Mouse (Mus musculus): Measurements from ENCODE around the gene Arl13b. TPM values are rescaled to one million over a fixed set of nuclear protein-coding genes. Genes with fewer than 3 reads are reported as not detected.

Gene Arl13b
- polyA plus RNA-seq, 1 experiment from 2014 or later: 26.7 TPM

GRCm38 (mm10) chr16:62854191-62855068 is 7.6 kb upstream of the Arl13b start, which contains the start of gene Pros1:
Pros1 (plus strand) TSS chr16:62854307.
- peak; percentile 92 for ATAC-seq (ENCODE audit: insufficient number of reproducible peaks, low FRiP score, low TSS enrichment, low read depth)
- Histone ChIP-seq H3K9ac (peak within 1 kb of the TSS; percentile 83), H3K4me1 (peaks cover 5% of the 10 kb centered on the region; the same call in 1 of the 2 replicates), H3K27ac (replicated peaks) (peak within 1 kb of the TSS; percentile 85), H3K4me3 (replicated peaks) (peak within 1 kb of the TSS; percentile 66), H3K9me3 (replicated peaks) (no peaks in the 10 kb centered on the region), H3K27me3 (no peaks in the 10 kb centered on the region), H3K4me2 (replicated peaks) (peak within 1 kb of the TSS; percentile 74), H3K36me3 (no peaks in the 10 kb centered on the region)
- WGBS: 2% methylated on average over 34 of the region's 42 CpGs

DNA sequence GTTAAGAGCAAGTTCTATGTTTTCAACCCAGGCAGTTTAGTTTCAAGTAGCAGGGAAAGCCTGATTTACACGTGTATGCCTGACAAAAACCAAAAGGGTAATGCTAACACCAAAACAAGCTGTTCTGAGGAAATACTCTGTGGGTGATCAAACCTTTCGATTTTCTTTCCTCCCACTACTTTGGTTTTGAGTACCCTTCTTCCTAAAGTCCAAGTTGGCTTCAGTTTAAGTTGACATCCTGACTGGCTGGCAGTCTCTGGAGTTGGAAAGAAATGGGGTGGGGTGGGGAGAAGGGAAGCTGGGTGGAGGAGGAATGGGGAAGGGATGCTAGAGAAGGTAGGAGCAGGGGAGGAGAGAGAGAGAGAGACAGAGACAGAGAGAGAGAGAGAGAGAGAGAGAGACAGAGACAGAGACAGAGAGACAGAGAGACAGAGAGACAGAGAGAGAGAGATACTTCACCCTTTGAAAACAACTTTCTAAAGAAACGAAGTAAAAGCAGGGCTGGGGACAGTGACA is 6.8 kb upstream of the Arl13b start:
- Histone ChIP-seq H3K4me3 (replicated peaks) (peak overlapping the region; percentile 66), H3K36me3 (no peaks in the 10 kb centered on the region), H3K4me2 (replicated peaks) (peak overlapping the region; percentile 74), H3K9me3 (replicated peaks) (no peaks in the 10 kb centered on the region), H3K27me3 (no peaks in the 10 kb centered on the region), H3K4me1 (peaks cover 5% of the 10 kb centered on the region; the same call in 1 of the 2 replicates), H3K27ac (replicated peaks) (peak overlapping the region; percentile 85), H3K9ac (peak overlapping the region; percentile 83; the same call in 1 of the 2 replicates)
- 18% methylated on average over 3 of the region's 3 CpGs for WGBS
- ATAC-seq (ENCODE audit: insufficient number of reproducible peaks, low FRiP score, low TSS enrichment, low read depth): no peak

GRCm38 (mm10) chr16:62852464-62853252 is 5.8 kb upstream of the Arl13b start:
- WGBS: 75% methylated on average over 3 of the region's 3 CpGs
- Histone ChIP-seq H3K4me2 (replicated peaks) (no peak overlapping the region), H3K4me3 (replicated peaks) (no peak overlapping the region), H3K4me1 (peaks cover 5% of the 10 kb centered on the region; the same call in 1 of the 2 replicates), H3K27ac (replicated peaks) (no peak overlapping the region), H3K27me3 (no peaks in the 10 kb centered on the region), H3K36me3 (no peaks in the 10 kb centered on the region), H3K9me3 (replicated peaks) (no peaks in the 10 kb centered on the region), H3K9ac (no peak overlapping the region)
- no peak for ATAC-seq (ENCODE audit: insufficient number of reproducible peaks, low FRiP score, low TSS enrichment, low read depth)

GRCm38 (mm10) chr16:62845341-62845740 is 1.5 kb downstream of the Arl13b start:
- WGBS: 64% methylated on average over 6 of the region's 6 CpGs
- H3K27ac ChIP-seq (replicated peaks): no peak overlapping the region
- H3K36me3 ChIP-seq: no peaks in the 10 kb centered on the region
- peak overlapping the region; percentile 1; the same call in 1 of the 2 replicates for H3K4me2 ChIP-seq (replicated peaks)
- H3K4me3 ChIP-seq (replicated peaks): peak overlapping the region; percentile 96; the same call in 1 of the 2 replicates
- ATAC-seq (ENCODE audit: insufficient number of reproducible peaks, low FRiP score, low TSS enrichment, low read depth): no peak
- no peak overlapping the region for H3K9ac ChIP-seq
- no peaks in the 10 kb centered on the region for H3K9me3 ChIP-seq (replicated peaks)
- peaks cover 17% of the 10 kb centered on the region for H3K4me1 ChIP-seq
- H3K27me3 ChIP-seq: no peaks in the 10 kb centered on the region

DNA sequence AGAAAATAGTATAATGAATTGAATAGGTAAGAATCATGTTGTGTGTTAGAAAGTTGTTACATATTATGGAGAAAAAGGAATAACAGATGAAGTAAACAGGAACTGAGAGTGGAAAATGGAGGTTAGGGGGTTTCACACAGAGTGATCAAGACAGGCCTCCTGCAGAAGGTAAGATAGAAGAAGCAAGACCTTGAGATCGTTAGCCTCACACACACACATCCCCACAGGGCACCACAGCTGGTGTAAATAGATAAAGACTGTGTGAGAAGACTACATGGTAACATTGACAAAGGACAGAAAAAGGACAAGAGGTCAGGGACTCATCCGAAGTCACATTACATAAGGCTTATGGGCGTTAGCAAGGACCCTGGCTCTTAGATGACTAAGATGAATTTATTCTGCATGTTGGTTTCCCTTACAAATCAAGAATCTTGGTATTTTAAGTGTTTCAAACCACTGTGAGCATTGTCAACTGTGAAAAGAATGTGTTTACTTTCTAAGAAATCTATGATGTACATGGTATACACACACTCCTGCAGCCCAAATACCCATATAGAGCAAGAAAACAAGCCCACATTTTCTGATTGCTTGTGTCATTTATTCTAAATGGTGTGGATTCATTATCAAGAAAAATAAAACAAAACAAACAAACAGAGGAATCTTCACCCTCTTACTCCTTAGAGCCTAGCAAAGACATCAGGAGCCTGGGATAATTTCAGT is 12.7 kb downstream of the Arl13b start:
- no peaks in the 10 kb centered on the region for H3K4me1 ChIP-seq
- H3K4me3 ChIP-seq (replicated peaks): no peak overlapping the region
- no peak for ATAC-seq (ENCODE audit: insufficient number of reproducible peaks, low FRiP score, low TSS enrichment, low read depth)
- no peaks in the 10 kb centered on the region for H3K36me3 ChIP-seq
- no peak overlapping the region for H3K9ac ChIP-seq
- H3K9me3 ChIP-seq (replicated peaks): no peaks in the 10 kb centered on the region
- WGBS: 60% methylated on average over 3 of the region's 3 CpGs
- no peak overlapping the region for H3K27ac ChIP-seq (replicated peaks)
- no peak overlapping the region for H3K4me2 ChIP-seq (replicated peaks)
- no peaks in the 10 kb centered on the region for H3K27me3 ChIP-seq

- no peak overlapping the region for H3K9ac ChIP-seq
- ATAC-seq (ENCODE audit: insufficient number of reproducible peaks, low FRiP score, low TSS enrichment, low read depth): no peak
- WGBS: 17% methylated on average over 4 of the region's 4 CpGs
These were observed 14.4 kb downstream of the Arl13b start for GRCm38 (mm10) chr16:62832481-62832880.

DNA sequence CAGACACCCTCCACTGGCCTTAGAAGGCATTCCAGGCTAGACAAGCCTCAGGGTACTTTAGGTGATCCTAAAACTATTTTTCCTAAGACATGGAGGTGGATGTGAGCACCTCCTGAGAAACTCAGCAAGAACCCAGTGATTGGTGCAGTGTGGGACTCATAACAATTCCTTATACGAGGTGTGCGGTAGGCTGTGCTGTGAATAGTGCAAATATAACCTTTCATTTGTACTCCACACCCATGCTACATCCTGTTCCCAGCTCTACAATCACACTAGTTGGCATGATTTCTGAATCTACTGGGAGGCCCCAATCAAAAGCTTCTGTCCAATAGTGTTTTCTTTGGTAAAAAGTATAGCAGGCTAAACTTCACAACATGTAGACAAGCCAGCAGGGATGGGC is 14.8 kb downstream of the Arl13b start:
- Histone ChIP-seq H3K4me3 (replicated peaks) (no peak overlapping the region), H3K4me1 (no peaks in the 10 kb centered on the region), H3K36me3 (no peaks in the 10 kb centered on the region), H3K9me3 (replicated peaks) (no peaks in the 10 kb centered on the region), H3K27me3 (no peaks in the 10 kb centered on the region), H3K4me2 (replicated peaks) (no peak overlapping the region), H3K27ac (replicated peaks) (no peak overlapping the region), H3K9ac (no peak overlapping the region)
- 81% methylated on average over 2 of the region's 2 CpGs for WGBS
- ATAC-seq (ENCODE audit: insufficient number of reproducible peaks, low FRiP score, low TSS enrichment, low read depth): no peak

More at GRCm38 (mm10) chr16:62832481-62832880, 14.4 kb downstream of the Arl13b start:
- Histone ChIP-seq H3K4me2 (replicated peaks) (no peak overlapping the region), H3K27me3 (no peaks in the 10 kb centered on the region), H3K4me1 (no peaks in the 10 kb centered on the region), H3K36me3 (no peaks in the 10 kb centered on the region), H3K9me3 (replicated peaks) (no peaks in the 10 kb centered on the region), H3K27ac (replicated peaks) (no peak overlapping the region), H3K4me3 (replicated peaks) (no peak overlapping the region)

DNA sequence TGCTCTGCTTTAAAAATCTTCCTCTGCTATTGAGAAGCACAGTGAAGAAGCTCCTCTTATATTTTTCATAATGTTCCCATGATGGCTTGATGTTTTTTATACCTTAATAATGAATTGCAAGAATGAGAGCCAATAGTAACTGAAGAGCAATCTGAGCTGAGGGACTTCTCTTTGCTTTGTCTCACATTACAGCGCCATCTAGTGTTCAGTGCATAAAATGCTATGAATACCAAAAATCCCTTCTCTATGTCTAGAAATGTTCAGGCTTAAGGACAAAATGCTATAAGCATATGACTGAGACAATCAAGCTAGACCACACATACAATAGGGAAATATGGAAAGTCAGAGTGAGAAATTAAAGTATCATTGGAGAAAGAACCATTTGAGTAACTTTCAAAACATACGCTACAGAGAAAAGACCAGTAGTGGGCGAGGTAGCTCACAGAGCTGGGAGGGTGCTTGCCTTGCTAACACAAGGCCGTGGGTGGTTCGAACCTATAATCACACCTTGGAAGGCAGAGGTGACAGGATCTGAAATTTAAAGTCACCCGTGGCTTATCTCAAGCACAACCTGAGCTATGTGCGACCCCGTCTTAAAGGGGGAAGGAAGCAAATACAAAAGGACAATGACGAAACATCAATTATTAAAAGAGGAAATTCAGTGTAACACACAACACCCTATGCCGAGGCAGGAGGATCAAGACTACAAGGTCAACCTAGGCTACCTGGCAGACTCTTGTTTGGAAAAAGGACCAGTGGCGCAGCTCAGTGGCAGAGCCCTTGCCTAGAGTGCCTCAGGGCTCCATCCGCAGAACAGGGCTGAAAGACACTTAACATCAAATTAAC is 20.5 kb downstream of the Arl13b start:
- Histone ChIP-seq H3K9me3 (replicated peaks) (no peaks in the 10 kb centered on the region), H3K4me1 (no peaks in the 10 kb centered on the region), H3K27ac (replicated peaks) (no peak overlapping the region), H3K9ac (no peak overlapping the region), H3K36me3 (0 out of 2 replicates have a peak, but pooled peaks cover 4% of the 10 kb centered on the region), H3K4me3 (replicated peaks) (no peak overlapping the region), H3K4me2 (replicated peaks) (no peak overlapping the region), H3K27me3 (no peaks in the 10 kb centered on the region)
- ATAC-seq (ENCODE audit: insufficient number of reproducible peaks, low FRiP score, low TSS enrichment, low read depth): no peak
- WGBS: 72% methylated on average over 12 of the region's 12 CpGs

DNA sequence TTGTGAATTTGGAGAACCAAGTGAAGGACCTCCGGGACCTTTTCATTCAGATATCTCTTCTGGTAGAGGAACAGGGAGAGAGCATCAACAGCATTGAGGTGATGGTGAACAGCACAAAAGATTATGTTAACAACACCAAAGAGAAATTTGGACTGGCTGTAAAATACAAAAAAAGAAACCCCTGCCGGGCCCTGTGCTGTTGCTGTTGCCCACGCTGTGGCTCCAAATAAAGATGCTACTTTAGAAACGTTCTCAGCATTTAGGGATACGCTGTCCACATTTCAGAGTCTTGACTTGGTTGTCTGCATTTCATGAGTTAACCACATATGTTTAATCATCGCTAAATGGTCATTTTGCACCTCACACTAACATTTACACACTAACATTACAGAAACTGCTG is 24.4 kb downstream of the Arl13b start:
- Histone ChIP-seq H3K27ac (replicated peaks) (no peak overlapping the region), H3K4me3 (replicated peaks) (no peak overlapping the region), H3K4me1 (no peaks in the 10 kb centered on the region), H3K9me3 (replicated peaks) (no peaks in the 10 kb centered on the region), H3K27me3 (no peaks in the 10 kb centered on the region), H3K36me3 (0 out of 2 replicates have a peak, but pooled peaks cover 4% of the 10 kb centered on the region), H3K9ac (no peak overlapping the region), H3K4me2 (replicated peaks) (no peak overlapping the region)
- 94% methylated on average over 6 of the region's 6 CpGs for WGBS
- no peak for ATAC-seq (ENCODE audit: insufficient number of reproducible peaks, low FRiP score, low TSS enrichment, low read depth)

DNA sequence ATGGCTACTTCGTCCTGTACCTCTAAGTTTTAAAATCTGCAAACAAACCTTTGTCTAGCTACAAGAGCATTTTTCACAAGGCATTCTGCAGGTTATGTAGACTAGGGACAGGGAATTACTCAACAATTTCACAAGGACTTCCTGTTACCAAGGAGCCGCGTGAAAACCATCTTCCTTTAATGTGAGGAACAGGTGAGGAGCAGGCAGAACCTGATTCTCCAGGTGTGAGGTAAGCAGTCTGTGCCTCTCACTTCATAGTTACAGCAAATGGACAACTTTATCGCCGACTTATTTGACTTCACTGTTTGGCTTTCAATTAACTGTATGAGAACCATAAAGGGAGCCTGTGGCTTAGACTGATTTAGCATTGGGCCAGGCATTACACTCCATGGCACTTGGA is 32.3 kb downstream of the Arl13b start, which contains the start of gene Stx19:
TSS of gene Stx19 (plus strand) at position 186 of the 400 bp plus-strand sequence.
- ATAC-seq (ENCODE audit: insufficient number of reproducible peaks, low FRiP score, low TSS enrichment, low read depth): no peak
- Histone ChIP-seq H3K4me1 (no peaks in the 10 kb centered on the region), H3K36me3 (no peaks in the 10 kb centered on the region), H3K9ac (no peak within 1 kb of the TSS), H3K9me3 (replicated peaks) (no peaks in the 10 kb centered on the region), H3K27me3 (no peaks in the 10 kb centered on the region), H3K4me3 (replicated peaks) (no peak within 1 kb of the TSS), H3K4me2 (replicated peaks) (no peak within 1 kb of the TSS), H3K27ac (replicated peaks) (no peak within 1 kb of the TSS; the same call in 1 of the 2 replicates)
- 52% methylated on average over 5 of the region's 5 CpGs for WGBS

All from embryonic facial prominence, embryonic 15.5 days (tissue).